Mouse (Mus musculus) midbrain, postnatal 0 days (tissue): ENCODE data around the gene Flad1. TPM values are rescaled to one million over a fixed set of nuclear protein-coding genes. Genes with fewer than 3 reads are reported as not detected.
"Not testable (repeated sequence)": the region's sequence is repeated elsewhere in the genome, so short reads cannot be mapped to it uniquely, and the experiment has no call there.

ENCODE experiments used
- ATAC-seq: fragments of 200-750 bp; cut with Nextera tagmentation; 2 replicates; pipeline ENCODE4 v1.8.0; 2017; ENCODE audit warnings: moderate number of reproducible peaks, mild to moderate bottlenecking, moderate TSS enrichment, moderate library complexity; ENCODE audit not compliant: low FRiP score
- DNase-seq: peaks from one replicate; pipeline ENCODE4 v3.0.0-alpha.2; 2015; ENCODE audit warnings: low spot score
- H3K27ac ChIP-seq: fragments of 300-500 bp; sonication (generic); 2 replicates; pipeline ENCODE4 v1.5.1; 2014; ENCODE audit warnings: low read depth, mild to moderate bottlenecking, low read length, mixed read lengths
- H3K27me3 ChIP-seq: fragments of 300-500 bp; sonication (generic); 2 replicates; pipeline ENCODE4 v1.6.1; 2014; ENCODE audit warnings: low read length, control low read depth, mixed read lengths; ENCODE audit not compliant: insufficient read depth
- H3K36me3 ChIP-seq: fragments of 300-500 bp; sonication (generic); 2 replicates; pipeline ENCODE4 v1.6.1; 2014; ENCODE audit warnings: low read length, control low read depth, mixed read lengths; ENCODE audit not compliant: insufficient read depth
- H3K4me1 ChIP-seq: fragments of 300-500 bp; sonication (generic); 2 replicates; pipeline ENCODE4 v1.6.1; 2014; ENCODE audit warnings: mild to moderate bottlenecking, control low read depth, antibody characterized with exemption, low read length, mixed read lengths; ENCODE audit not compliant: insufficient read depth
- H3K4me2 ChIP-seq: fragments of 300-500 bp; sonication (generic); 2 replicates; pipeline ENCODE4 v1.6.1; 2014; ENCODE audit warnings: low read depth, mild to moderate bottlenecking, low read length, mixed read lengths; ENCODE audit not compliant: poor library complexity, severe bottlenecking
- H3K4me3 ChIP-seq: fragments of 300-500 bp; sonication (generic); 2 replicates; pipeline ENCODE4 v1.5.1; 2014; ENCODE audit warnings: low read depth, mild to moderate bottlenecking, low read length, moderate library complexity
- H3K9ac ChIP-seq: fragments of 300-500 bp; sonication (generic); replicated peaks from 2 replicates; pipeline ENCODE4 v1.6.1; 2014; ENCODE audit warnings: mild to moderate bottlenecking, low read length, moderate library complexity, mixed read lengths; ENCODE audit not compliant: poor library complexity, severe bottlenecking
- H3K9me3 ChIP-seq: fragments of 300-500 bp; sonication (generic); 2 replicates; pipeline ENCODE4 v1.6.1; 2016; ENCODE audit warnings: low read length, control low read depth
- CTCF ChIP-seq: IDR thresholded peaks from 2 replicates; pipeline ENCODE4 v1.5.1; 2016; ENCODE audit warnings: antibody characterized with exemption, mild to moderate bottlenecking
- WGBS: fragments of 180-500 bp; shearing (Covaris S2); extraction: QIAGEN DNeasy Blood & Tissue Kit; methylation state at CpG from one replicate; pipeline ENCODE4 v1.1.7; 2014; 5-methylcytosine and 5-hydroxymethylcytosine counted together
- polyA plus RNA-seq: library from polyadenylated mRNA; unstranded; fragments of >200 nt; fragmentation: Nextera tagmentation; extraction: Ambion mirVana; gene quantifications from 2 replicates; pipeline ENCODE4 v1.2.1, GENCODE M21; 2015
- total RNA-seq: library from RNA; depleted of rRNA; stranded (reverse); fragments of >200 nt; gene quantifications from 2 replicates; pipeline ENCODE4 v1.2.3, GENCODE M21; 2014

Flad1 gene
- total and polyA plus RNA-seq, 2 experiments from 2014 or later, result 26.0 to 34.1 TPM

GRCm38 (mm10) chr3:89432606-89433005 is 20.9 kb upstream of the Flad1 start:
- TF ChIP-seq CTCF, result no peak
- no peak for DNase-seq
- H3K4me1 ChIP-seq, result peaks cover 15% of the 10 kb centered on the region; the same call in 1 of the 2 replicates
- no peak overlapping the region for H3K27ac ChIP-seq
- 98% methylated on average over 8 of the region's 8 CpGs for whole genome bisulfite sequencing
- H3K9ac ChIP-seq, result no peak overlapping the region
- no peak for ATAC-seq
- no peaks in the 10 kb centered on the region for H3K9me3 ChIP-seq
- no peaks in the 10 kb centered on the region for H3K27me3 ChIP-seq
- H3K4me2 ChIP-seq, result no peak overlapping the region
- peaks cover 23% of the 10 kb centered on the region for H3K36me3 ChIP-seq
- no peak overlapping the region for H3K4me3 ChIP-seq

- peaks cover 8% of the 10 kb centered on the region; the same call in 1 of the 2 replicates for H3K4me1 ChIP-seq
- peak; percentile 96 for ATAC-seq
- H3K36me3 ChIP-seq, result peaks cover 27% of the 10 kb centered on the region
- 3% methylated on average over 66 of the region's 68 CpGs for WGBS
- H3K27ac ChIP-seq, result peak within 1 kb of the TSS; percentile 87
- H3K9me3 ChIP-seq, result no peaks in the 10 kb centered on the region
- H3K9ac ChIP-seq, result peak within 1 kb of the TSS; percentile 96
- DNase-seq, result peak; percentile 97
- peak within 1 kb of the TSS; percentile 84 for H3K4me2 ChIP-seq
- no peak for TF ChIP-seq CTCF
- H3K27me3 ChIP-seq, result no peaks in the 10 kb centered on the region
- peak within 1 kb of the TSS; percentile 99 for H3K4me3 ChIP-seq
Observed at GRCm38 (mm10) chr3:89430171-89431159, 18.8 kb upstream of the Flad1 start, which contains the start of gene Pygo2. Gene Pygo2, plus strand, starts transcription at chr3:89430214.

- DNase-seq, H3K9ac ChIP-seq, H3K9me3 ChIP-seq, H3K4me1 ChIP-seq, H3K4me3 ChIP-seq, H3K4me2 ChIP-seq, H3K27ac ChIP-seq, ATAC-seq, H3K27me3 ChIP-seq: not testable (repeated sequence)
- peaks cover 21% of the 10 kb centered on the region for H3K36me3 ChIP-seq
- WGBS, result 99% methylated on average over 6 of the region's 7 CpGs
Observed at GRCm38 (mm10) chr3:89429021-89429420, 17.4 kb upstream of the Flad1 start.

- H3K27ac ChIP-seq, result no peak overlapping the region
- H3K9me3 ChIP-seq, result no peaks in the 10 kb centered on the region
- no peak for ATAC-seq
- H3K9ac ChIP-seq, result no peak overlapping the region
- H3K4me1 ChIP-seq, result peaks cover under 1% of the 10 kb centered on the region; the same call in 1 of the 2 replicates
- H3K27me3 ChIP-seq, result no peaks in the 10 kb centered on the region
- H3K4me2 ChIP-seq, result no peak overlapping the region
- H3K4me3 ChIP-seq, result no peak overlapping the region
- 80% methylated on average over 4 of the region's 4 CpGs for WGBS
- DNase-seq, result no peak
- TF ChIP-seq CTCF, result no peak
- H3K36me3 ChIP-seq, result peaks cover 4% of the 10 kb centered on the region; the same call in 1 of the 2 replicates
Observed at GRCm38 (mm10) chr3:89425876-89426275, 14.2 kb upstream of the Flad1 start.

GRCm38 (mm10) chr3:89425141-89425525 is 13.5 kb upstream of the Flad1 start:
- WGBS, result 92% methylated on average over 5 of the region's 5 CpGs
- Histone ChIP-seq H3K9me3 (no peaks in the 10 kb centered on the region), H3K4me3 (no peak overlapping the region), H3K27me3 (no peaks in the 10 kb centered on the region), H3K4me1 (no peaks in the 10 kb centered on the region), H3K36me3 (peaks cover 4% of the 10 kb centered on the region; the same call in 1 of the 2 replicates), H3K4me2 (no peak overlapping the region), H3K9ac (no peak overlapping the region), H3K27ac (no peak overlapping the region)
- ATAC-seq, result no peak
- no peak for TF ChIP-seq CTCF
- DNase-seq, result no peak
